ENCODE assay signal across 21 mouse cellular contexts in the genomic region with DNA sequence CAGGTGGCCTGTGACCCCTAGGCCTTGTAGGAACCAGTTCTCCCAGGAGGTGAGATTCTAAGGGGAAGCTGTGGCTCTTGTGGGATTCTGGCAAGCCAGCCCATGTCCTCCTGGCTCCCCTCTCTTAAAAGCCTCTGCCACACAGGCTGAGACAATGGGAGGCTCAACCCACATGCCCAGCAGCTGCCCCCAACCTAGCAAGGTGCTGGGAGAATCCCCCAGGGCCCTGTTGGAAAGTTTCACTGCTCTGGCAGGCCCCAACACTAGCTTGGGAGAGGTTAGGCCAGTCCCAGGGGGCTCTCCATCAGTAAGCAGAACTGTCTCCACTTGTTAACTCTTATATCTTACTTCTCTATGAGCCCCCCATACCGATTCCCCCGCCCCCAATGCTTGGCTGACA. TPM values are rescaled to one million over a fixed set of nuclear protein-coding genes. Genes with fewer than 3 reads are reported as not detected.
DNase-seq lines count a peak whose midpoint lies in the region; ATAC-seq and TF ChIP-seq lines count a peak whose summit lies in the region.
"Had no signal": no experiment of that assay in that cellular context is flagged by ENCODE, and none has a peak within 500 bp of the region (broad histone marks: within the 10 kb centered on the region; RNA-seq: fewer than 3 reads in every experiment).

No protein-coding gene starts in this region.

- no peaks in the 10 kb centered on the region; the same call in 1 of the 2 replicates for H3K4me1 ChIP-seq in midbrain, embryonic 11.5 days (ENCODE audit: control insufficient read depth, insufficient read depth, low read length)
- H3K4me1 ChIP-seq in midbrain, embryonic 10.5 days, result peaks cover 26% of the 10 kb centered on the region
- no peaks in the 10 kb centered on the region; the same call in 1 of the 2 replicates for H3K4me1 ChIP-seq in heart, adult 2 months (ENCODE audit: control insufficient read depth, insufficient read depth, low read length)
- H3K4me1 ChIP-seq in forebrain, postnatal 0 days (ENCODE audit: insufficient read depth), result no peaks in the 10 kb centered on the region; the same call in 1 of the 2 replicates
- H3K4me1 ChIP-seq: embryonic facial prominence, embryonic 12.5 days had no signal

- ATAC-seq in midbrain, embryonic 11.5 days (ENCODE audit: low FRiP score), result no peak
- ATAC-seq in granulocyte monocyte progenitor cell, adult 5-6 weeks (replicated peaks; ENCODE audit: poor library complexity, severe bottlenecking), result peak; percentile 36
- ATAC-seq in megakaryocyte progenitor cell, adult 5-6 weeks (replicated peaks; ENCODE audit: poor library complexity), result peak; percentile 16; the same call in 1 of the 2 replicates
- ATAC-seq in forebrain, postnatal 0 days, result no peak
- ATAC-seq: CD4-positive, CD25-positive, alpha-beta regulatory T cell, adult 4 months; forebrain, embryonic 13.5 days; forebrain, embryonic 15.5 days had no signal

- H3K4me2 ChIP-seq in midbrain, embryonic 11.5 days, result no peak overlapping the region
- no peak overlapping the region for H3K4me2 ChIP-seq in forebrain, postnatal 0 days (ENCODE audit: low read depth)
- H3K4me2 ChIP-seq: embryonic facial prominence, embryonic 12.5 days; forebrain, embryonic 13.5 days; forebrain, embryonic 15.5 days had no signal

- H3K4me3 ChIP-seq in midbrain, embryonic 11.5 days (ENCODE audit: low read depth, low read length), result no peak overlapping the region
- H3K4me3 ChIP-seq in midbrain, embryonic 10.5 days, result no peak overlapping the region
- no peak overlapping the region for H3K4me3 ChIP-seq in heart, adult 2 months
- H3K4me3 ChIP-seq in forebrain, postnatal 0 days (ENCODE audit: low read depth, low read length), result no peak overlapping the region
- H3K4me3 ChIP-seq: embryonic facial prominence, embryonic 10.5 days; embryonic facial prominence, embryonic 12.5 days; forebrain, embryonic 13.5 days; forebrain, embryonic 15.5 days had no signal

- H3K9me3 ChIP-seq in midbrain, embryonic 11.5 days (ENCODE audit: control insufficient read depth, low read length), result no peaks in the 10 kb centered on the region
- H3K9me3 ChIP-seq in midbrain, embryonic 10.5 days (replicated peaks), result no peaks in the 10 kb centered on the region
- H3K9me3 ChIP-seq in forebrain, postnatal 0 days (ENCODE audit: low read length), result no peaks in the 10 kb centered on the region
- H3K9me3 ChIP-seq: embryonic facial prominence, embryonic 10.5 days; embryonic facial prominence, embryonic 12.5 days; forebrain, embryonic 13.5 days; forebrain, embryonic 15.5 days had no signal

- TF ChIP-seq EP300 in heart, adult 2 months (IDR thresholded peaks at IDR 0.05; ENCODE audit: insufficient read depth, low read depth, low read length), result no peak

- no peak overlapping the region for H3K9ac ChIP-seq in midbrain, embryonic 11.5 days (ENCODE audit: low read length)
- no peak overlapping the region for H3K9ac ChIP-seq in heart, adult 2 months (ENCODE audit: low read depth, low read length)
- H3K9ac ChIP-seq in forebrain, postnatal 0 days, result no peak overlapping the region
- H3K9ac ChIP-seq: embryonic facial prominence, embryonic 12.5 days; forebrain, embryonic 13.5 days; forebrain, embryonic 15.5 days had no signal

- no peaks in the 10 kb centered on the region for H3K36me3 ChIP-seq in midbrain, embryonic 11.5 days (ENCODE audit: control insufficient read depth, insufficient read depth, low read length)
- no peaks in the 10 kb centered on the region for H3K36me3 ChIP-seq in midbrain, embryonic 10.5 days
- no peaks in the 10 kb centered on the region for H3K36me3 ChIP-seq in heart, adult 2 months (ENCODE audit: control insufficient read depth, insufficient read depth, low read length)
- H3K36me3 ChIP-seq in forebrain, postnatal 0 days (ENCODE audit: insufficient read depth), result no peaks in the 10 kb centered on the region
- H3K36me3 ChIP-seq: embryonic facial prominence, embryonic 10.5 days; embryonic facial prominence, embryonic 12.5 days; forebrain, embryonic 15.5 days had no signal

- H3K27me3 ChIP-seq in midbrain, embryonic 11.5 days (ENCODE audit: control insufficient read depth, insufficient read depth, low read length), result peaks cover 2% of the 10 kb centered on the region; the same call in 1 of the 2 replicates
- H3K27me3 ChIP-seq in midbrain, embryonic 10.5 days (ENCODE audit: low read depth, poor library complexity, severe bottlenecking), result peaks cover 62% of the 10 kb centered on the region
- no peaks in the 10 kb centered on the region for H3K27me3 ChIP-seq in heart, adult 2 months (ENCODE audit: control insufficient read depth, insufficient read depth, low read length)
- H3K27me3 ChIP-seq in forebrain, postnatal 0 days (ENCODE audit: insufficient read depth, low read length), result no peaks in the 10 kb centered on the region; the same call in none of the 2 replicates

- WGBS in midbrain, embryonic 11.5 days, result 75% methylated on average over 2 of the region's 2 CpGs
- WGBS in midbrain, embryonic 10.5 days, result 78% methylated on average over 2 of the region's 2 CpGs
- 92% methylated on average over 2 of the region's 2 CpGs for WGBS in heart, adult 2 months
- WGBS in forebrain, postnatal 0 days, result 85% methylated on average over 2 of the region's 2 CpGs

- H3K27ac ChIP-seq in midbrain, embryonic 11.5 days (ENCODE audit: low read depth, low read length), result no peak overlapping the region
- no peak overlapping the region for H3K27ac ChIP-seq in midbrain, embryonic 10.5 days (replicated peaks)
- no peak overlapping the region for H3K27ac ChIP-seq in heart, adult 2 months
- H3K27ac ChIP-seq in forebrain, postnatal 0 days (ENCODE audit: low read depth, low read length), result no peak overlapping the region
- H3K27ac ChIP-seq: embryonic facial prominence, embryonic 10.5 days; embryonic facial prominence, embryonic 12.5 days; forebrain, embryonic 13.5 days; forebrain, embryonic 15.5 days had no signal

- DNase-seq in midbrain, embryonic 11.5 days (ENCODE audit: low spot score, missing footprints), result peak; percentile 77
- DNase-seq in midbrain, embryonic 10.5 days (ENCODE audit: low spot score), result no peak
- DNase-seq in heart, adult 2 months, result no peak
- no peak for DNase-seq in forebrain, postnatal 0 days
- DNase-seq: adrenal gland, adult 2 months; adrenal gland, postnatal 10 days; adrenal gland, postnatal 25 days; B cell, adult 2 months; cerebellum, adult 11 months; cerebellum, adult 18-20 months; cerebellum, adult 8-10 months; cerebellum, adult 9-11 months; cerebellum, postnatal 14 days; cerebellum, postnatal 36 days had no signal

- intact Hi-C loops in heart, adult 2 months (cut with DNase I), result no loop called here

- no peak for TF ChIP-seq POLR2A in heart, adult 2 months (IDR thresholded peaks at IDR 0.05; ENCODE audit: insufficient read depth, low read depth, low read length)

- H3K79me2 ChIP-seq in heart, adult 2 months (replicated peaks; ENCODE audit: control insufficient read depth, insufficient read depth, low read length), result no peaks in the 10 kb centered on the region

- TF ChIP-seq CTCF in heart, adult 2 months (IDR thresholded peaks at IDR 0.05), result no peak
- no peak for TF ChIP-seq CTCF in forebrain, postnatal 0 days (IDR thresholded peaks at IDR 0.05; ENCODE audit: low read depth)

RNA-seq across cellular contexts. Expression of a gene that starts 36.3 kb away (rescaled TPM):
- 43.6 and 51.1 TPM in 2 replicates for polyA plus RNA-seq in midbrain, embryonic 11.5 days (2014; fragmentation: Nextera tagmentation; extraction: Ambion mirVana)
- polyA plus RNA-seq in midbrain, embryonic 10.5 days (2016; fragmentation: Nextera tagmentation; extraction: Ambion mirVana), result 38.7 and 40.5 TPM in 2 replicates
- total RNA-seq in granulocyte monocyte progenitor cell, adult 5-6 weeks (2014; fragmentation: Nextera tagmentation), result 22.8 and 32.9 TPM in 2 replicates
- 19.4 and 19.6 TPM in 2 replicates for total RNA-seq in granulocyte monocyte progenitor cell, adult 5-6 weeks (2017)
- total RNA-seq in megakaryocyte progenitor cell, adult 5-6 weeks (2015), result 32.2 and 33.6 TPM in 2 replicates
- total RNA-seq in megakaryocyte progenitor cell, adult 5-6 weeks (2017), result 13.2 and 21.9 TPM in 2 replicates
- total RNA-seq in heart, adult 2 months (2021), result 1 to 10 TPM; 5.4 to 8.7 TPM
- 3.7 and 6.1 TPM in 2 replicates for polyA plus RNA-seq in heart, adult 2 months (2012; rRNA removed)
- 16.8 and 26.4 TPM in 2 replicates for total RNA-seq in forebrain, postnatal 0 days (2014; rRNA removed)
- polyA plus RNA-seq in forebrain, postnatal 0 days (2015; fragmentation: Nextera tagmentation; extraction: Ambion mirVana), result 37.2 and 39.8 TPM in 2 replicates

Comparison
In these comparisons a context has a peak if more than half of its experiments do, and no peak if none do; other contexts are left out.
1. ATAC-seq: peak in granulocyte monocyte progenitor cell, adult 5-6 weeks (single experiment) and megakaryocyte progenitor cell, adult 5-6 weeks (single experiment); none in midbrain, embryonic 11.5 days (single experiment) and forebrain, postnatal 0 days (single experiment).